Mouse (Mus musculus) forebrain, embryonic 10.5 days (tissue): ENCODE results near the gene Gm16867. TPM values are rescaled to one million over a fixed set of nuclear protein-coding genes. Genes with fewer than 3 reads are reported as not detected.
"Not testable (repeated sequence)": the region's sequence is repeated elsewhere in the genome, so short reads cannot be mapped to it uniquely, and the experiment has no call there.

Source experiments
- DNase-seq: peaks from one replicate; pipeline ENCODE4 v3.0.0-alpha.2; 2017; ENCODE audit warnings: low spot score; ENCODE audit errors: extremely low spot score
- H3K27ac ChIP-seq: fragments of 300-500 bp; sonication (generic); 2 replicates; pipeline ENCODE4 v1.5.1; 2016; ENCODE audit warnings: mild to moderate bottlenecking
- H3K27me3 ChIP-seq: fragments of 300-500 bp; sonication (generic); 2 replicates; pipeline ENCODE4 v1.6.1; 2016; ENCODE audit warnings: mild to moderate bottlenecking; ENCODE audit not compliant: poor library complexity, severe bottlenecking
- H3K36me3 ChIP-seq: fragments of 300-500 bp; sonication (generic); replicated peaks from 2 replicates; pipeline ENCODE4 v1.6.1; 2016; ENCODE audit warnings: mild to moderate bottlenecking, moderate library complexity
- H3K4me1 ChIP-seq: fragments of 300-500 bp; sonication (generic); 2 replicates; pipeline ENCODE4 v1.6.1; 2016
- H3K4me3 ChIP-seq: fragments of 300-500 bp; sonication (generic); 2 replicates; pipeline ENCODE4 v1.5.1; 2016; ENCODE audit warnings: mild to moderate bottlenecking, moderate library complexity
- H3K9me3 ChIP-seq: fragments of 300-500 bp; sonication (generic); 2 replicates; pipeline ENCODE4 v1.6.1; 2016; ENCODE audit warnings: mild to moderate bottlenecking, moderate library complexity
- WGBS: fragments of 180-500 bp; shearing (Covaris S2); methylation state at CpG from one replicate; pipeline ENCODE4 v1.1.7; 2016; 5-methylcytosine and 5-hydroxymethylcytosine counted together
- polyA plus RNA-seq: library from polyadenylated mRNA; unstranded; fragments of >200 nt; fragmentation: Nextera tagmentation; extraction: Ambion mirVana; gene quantifications from 2 replicates; pipeline ENCODE4 v1.2.1, GENCODE M21; 2016

Gene Gm16867
- polyA plus RNA-seq, 1 experiment from 2014 or later, result not detected

GRCm38 (mm10) chr14:69494946-69495345 lies 8.2 kb downstream of the Gm16867 start:
- DNase-seq, H3K4me3 ChIP-seq, H3K27ac ChIP-seq, H3K9me3 ChIP-seq, H3K4me1 ChIP-seq, H3K27me3 ChIP-seq, H3K36me3 ChIP-seq: not testable (repeated sequence)
- no CpG with 5 or more reads among the region's 2 CpGs for WGBS

GRCm38 (mm10) chr14:69494522-69494921 lies 8.6 kb downstream of the Gm16867 start:
- H3K36me3 ChIP-seq, H3K27me3 ChIP-seq, H3K27ac ChIP-seq, H3K4me1 ChIP-seq, H3K4me3 ChIP-seq, H3K9me3 ChIP-seq, DNase-seq: not testable (repeated sequence)
- WGBS, result no CpG with 5 or more reads among the region's 3 CpGs

DNA sequence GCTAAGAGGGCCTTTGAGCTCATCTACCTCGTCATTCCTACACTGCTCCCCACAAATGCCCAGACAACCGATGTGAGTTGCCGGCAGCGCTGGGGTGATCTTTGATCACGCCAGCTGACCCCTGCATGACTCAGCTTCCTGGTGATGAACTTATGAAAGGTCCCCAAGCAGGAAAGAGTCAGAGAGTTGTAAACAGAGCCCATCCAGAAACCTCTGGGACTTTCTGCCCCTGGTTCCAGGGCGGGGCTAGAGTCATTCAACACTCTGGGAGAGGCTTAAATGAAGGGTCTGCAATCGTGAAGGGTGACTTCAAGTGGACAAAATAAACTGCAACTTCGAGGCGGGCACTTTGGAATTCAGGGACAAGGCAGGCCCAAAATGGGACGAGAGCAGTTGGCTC lies 15.2 kb downstream of the Gm16867 start:
- H3K9me3 ChIP-seq, DNase-seq, H3K4me3 ChIP-seq, H3K27me3 ChIP-seq, H3K36me3 ChIP-seq, H3K4me1 ChIP-seq, H3K27ac ChIP-seq: not testable (repeated sequence)
- no CpG with 5 or more reads among the region's 10 CpGs for WGBS

- not testable (repeated sequence) for H3K4me3 ChIP-seq, H3K27ac ChIP-seq, H3K27me3 ChIP-seq, H3K36me3 ChIP-seq, DNase-seq, H3K9me3 ChIP-seq, H3K4me1 ChIP-seq
- WGBS, result no CpG with 5 or more reads among the region's 18 CpGs
Measured at GRCm38 (mm10) chr14:69485466-69486135, 17.6 kb downstream of the Gm16867 start.

- H3K27me3 ChIP-seq, H3K4me3 ChIP-seq, DNase-seq, H3K36me3 ChIP-seq, H3K4me1 ChIP-seq, H3K27ac ChIP-seq, H3K9me3 ChIP-seq: not testable (repeated sequence)
- WGBS, result no CpG with 5 or more reads among the region's 11 CpGs
Measured at GRCm38 (mm10) chr14:69473941-69474646, 29.1 kb downstream of the Gm16867 start.

DNA sequence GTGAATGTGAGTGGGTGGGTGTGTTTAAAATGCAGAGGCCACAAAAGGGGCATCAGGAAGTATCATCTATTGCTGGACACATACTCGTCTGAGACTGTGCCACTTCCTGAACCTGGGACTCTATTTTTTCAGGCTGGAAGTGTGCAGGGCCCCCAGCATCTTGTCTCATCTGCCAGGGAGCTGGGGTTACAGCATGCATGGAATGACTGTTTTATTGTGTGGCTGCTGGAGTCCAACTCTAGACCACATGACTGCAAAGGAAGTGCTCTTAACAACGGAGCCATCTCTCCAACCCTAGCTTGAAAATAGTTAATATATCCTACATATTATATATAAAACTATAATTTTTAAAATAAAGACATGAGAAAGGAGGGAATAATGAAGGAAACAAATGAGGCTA lies 29.8 kb downstream of the Gm16867 start:
- not testable (repeated sequence) for H3K36me3 ChIP-seq, DNase-seq, H3K4me1 ChIP-seq, H3K9me3 ChIP-seq, H3K4me3 ChIP-seq, H3K27ac ChIP-seq, H3K27me3 ChIP-seq
- WGBS, result no CpG with 5 or more reads among the region's 2 CpGs

DNA sequence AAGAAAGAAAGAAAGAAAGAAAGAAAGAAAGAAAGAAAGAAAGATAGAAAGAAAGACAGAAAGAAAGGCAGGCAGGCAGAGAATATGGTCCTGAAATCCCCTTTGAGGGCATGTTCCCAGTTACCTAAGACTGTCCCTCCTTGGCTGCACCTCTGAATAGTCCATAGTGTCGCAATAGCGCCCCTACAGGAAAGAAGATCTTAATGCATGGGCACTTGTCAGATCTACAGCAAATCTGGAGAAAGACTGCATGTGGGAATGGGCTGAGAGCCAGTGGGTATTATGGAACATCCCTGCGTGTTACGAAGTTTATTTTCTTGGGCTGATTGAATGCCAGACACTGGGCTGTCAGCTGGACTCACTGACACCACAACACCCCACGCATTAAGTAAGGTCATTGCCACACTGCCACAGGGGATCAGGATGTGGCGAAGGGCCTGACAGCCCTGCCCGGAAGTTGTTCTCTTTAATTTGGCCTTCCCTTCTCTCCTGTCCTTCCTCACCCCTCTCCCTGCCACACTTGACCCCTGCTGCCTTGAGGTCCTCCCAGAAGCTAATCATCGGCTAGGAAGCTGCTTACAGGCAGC lies 32.9 kb downstream of the Gm16867 start:
- not testable (repeated sequence) for H3K4me3 ChIP-seq, H3K4me1 ChIP-seq, H3K27me3 ChIP-seq, H3K27ac ChIP-seq, H3K9me3 ChIP-seq, DNase-seq, H3K36me3 ChIP-seq
- WGBS, result no CpG with 5 or more reads among the region's 8 CpGs

DNA sequence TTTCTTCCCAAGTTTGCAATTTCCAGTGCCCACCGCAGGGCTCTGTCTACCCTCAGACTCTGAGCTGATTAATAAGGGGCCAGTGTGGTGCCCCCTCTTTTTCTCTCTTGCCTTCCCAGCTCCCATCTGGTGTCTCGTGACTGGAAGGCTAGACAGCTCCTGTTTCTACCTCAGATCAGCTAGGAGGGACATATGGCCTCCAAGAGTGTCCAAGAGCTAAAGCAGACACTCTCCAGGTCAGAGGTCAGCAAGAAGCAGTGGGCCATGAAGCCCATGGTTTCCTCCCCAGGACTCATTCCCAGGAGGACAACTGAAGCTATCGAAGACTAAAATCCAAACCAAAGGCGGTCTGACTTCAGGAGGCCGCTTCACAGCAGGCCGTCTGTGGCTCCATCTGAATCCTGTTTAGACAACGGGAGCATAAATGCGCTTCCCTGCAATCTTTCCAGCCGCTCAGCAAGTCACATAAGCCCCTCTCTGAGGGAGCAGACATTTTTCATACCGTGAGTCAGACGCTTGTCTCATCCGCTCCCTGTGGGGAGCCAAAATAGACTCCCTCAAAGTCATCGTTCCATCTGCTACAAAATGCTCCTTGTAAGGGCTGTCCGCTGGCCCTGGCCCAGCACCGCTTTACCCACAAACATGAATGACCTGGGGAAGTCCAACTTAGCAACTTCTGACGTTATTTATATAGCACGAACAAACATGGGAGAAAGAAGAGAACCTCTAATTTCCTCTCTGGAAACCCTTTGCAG lies 35.4 kb downstream of the Gm16867 start:
- H3K27me3 ChIP-seq, H3K27ac ChIP-seq, H3K9me3 ChIP-seq, H3K4me1 ChIP-seq, H3K4me3 ChIP-seq, DNase-seq, H3K36me3 ChIP-seq: not testable (repeated sequence)
- WGBS, result no CpG with 5 or more reads among the region's 17 CpGs

- not testable (repeated sequence) for H3K4me3 ChIP-seq, H3K4me1 ChIP-seq, H3K36me3 ChIP-seq, DNase-seq, H3K27ac ChIP-seq, H3K9me3 ChIP-seq, H3K27me3 ChIP-seq
- no CpG with 5 or more reads among the region's 4 CpGs for whole genome bisulfite sequencing
Measured at GRCm38 (mm10) chr14:69464465-69464864, 38.7 kb downstream of the Gm16867 start.

GRCm38 (mm10) chr14:69457691-69458090 lies 45.5 kb downstream of the Gm16867 start:
- not testable (repeated sequence) for H3K4me3 ChIP-seq, DNase-seq, H3K27ac ChIP-seq, H3K9me3 ChIP-seq, H3K36me3 ChIP-seq, H3K4me1 ChIP-seq, H3K27me3 ChIP-seq
- WGBS, result no CpG with 5 or more reads among the region's 5 CpGs

DNA sequence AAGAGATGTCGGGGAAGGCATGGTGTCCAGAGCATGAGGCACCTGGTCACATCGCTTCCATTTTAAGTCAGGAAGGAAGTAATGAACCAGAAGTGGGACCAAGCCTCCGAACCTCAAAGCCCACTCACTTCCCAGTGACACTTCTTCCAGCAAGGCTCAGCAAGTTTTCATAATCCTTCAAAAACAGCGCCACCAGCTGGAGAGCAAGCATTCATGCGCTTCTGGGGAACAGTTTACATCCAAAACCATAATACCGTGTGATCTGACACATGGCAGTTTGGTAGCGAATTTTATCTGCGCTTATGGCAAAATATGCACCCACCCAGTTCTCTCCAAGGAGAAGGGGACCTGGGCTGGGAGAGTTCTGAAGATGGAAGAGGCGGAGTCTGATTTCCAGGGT lies 48.5 kb downstream of the Gm16867 start:
- not testable (repeated sequence) for DNase-seq, H3K27me3 ChIP-seq, H3K27ac ChIP-seq, H3K4me1 ChIP-seq, H3K36me3 ChIP-seq, H3K9me3 ChIP-seq, H3K4me3 ChIP-seq
- no CpG with 5 or more reads among the region's 9 CpGs for WGBS

GRCm38 (mm10) chr14:69448845-69449244 lies 54.3 kb downstream of the Gm16867 start:
- not testable (repeated sequence) for H3K27me3 ChIP-seq, H3K4me1 ChIP-seq, DNase-seq, H3K4me3 ChIP-seq, H3K27ac ChIP-seq, H3K36me3 ChIP-seq, H3K9me3 ChIP-seq
- no CpG with 5 or more reads among the region's 10 CpGs for WGBS

DNA sequence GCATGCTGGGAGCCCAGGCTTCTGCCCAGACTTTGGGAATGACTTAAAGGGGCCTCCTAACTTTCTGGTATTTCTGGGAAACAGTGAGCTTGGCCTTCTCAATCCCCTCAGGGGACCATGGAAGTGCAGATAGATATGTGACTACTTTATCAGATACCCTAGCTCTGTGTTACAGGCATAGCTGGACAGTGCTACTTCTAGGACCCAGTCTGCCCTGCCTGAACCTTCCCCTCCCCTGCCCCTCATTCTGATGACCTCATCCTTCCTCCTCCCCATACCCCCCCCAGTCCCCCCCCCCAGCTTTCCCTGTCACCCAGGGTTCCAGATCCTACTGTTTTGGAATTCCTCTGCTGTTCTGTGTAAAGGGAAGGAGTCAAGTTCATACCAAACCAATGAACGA lies 56.2 kb downstream of the Gm16867 start:
- not testable (repeated sequence) for H3K4me1 ChIP-seq, DNase-seq, H3K9me3 ChIP-seq, H3K27me3 ChIP-seq, H3K36me3 ChIP-seq, H3K4me3 ChIP-seq, H3K27ac ChIP-seq
- no CpG with 5 or more reads among the region's 1 CpGs for WGBS
